Mouse (Mus musculus) left cerebral cortex, adult 18-20 months (tissue): Measurements from ENCODE around the gene Gm9747. TPM values are rescaled to one million over a fixed set of nuclear protein-coding genes. Genes with fewer than 3 reads are reported as not detected.
A peak's percentile ranks its signal among the peaks of the same experiment; 100 is the strongest.

Experiments used
- DNase-seq, 2 experiments: peaks; one replicate each; pipeline ENCODE4 v3.0.0; 2021 to 2022; ENCODE audit warnings: low spot score in 2 of 2, mixed read lengths in 1 of 2
- total RNA-seq, 2 experiments: library from RNA; stranded (reverse); gene quantifications; 2 replicates each; pipeline ENCODE4 v1.2.3; 2021

Gene Gm9747
- total RNA-seq, 2 experiments from 2014 or later, result not detected

GRCm38 (mm10) chr1:82253789-82254445 is 21.0 kb downstream of the Gm9747 start:
- DNase-seq, result no peak

GRCm38 (mm10) chr1:82257457-82257856 is 24.5 kb downstream of the Gm9747 start:
- no peak for DNase-seq

GRCm38 (mm10) chr1:82258331-82258730 is 25.4 kb downstream of the Gm9747 start:
- DNase-seq, result no peak

- DNase-seq, result no peak
These were observed 27.1 kb downstream of the Gm9747 start for GRCm38 (mm10) chr1:82260055-82260454.

- no peak for DNase-seq
These were observed 28.2 kb downstream of the Gm9747 start for GRCm38 (mm10) chr1:82261053-82261618.

GRCm38 (mm10) chr1:82261638-82262037 is 28.7 kb downstream of the Gm9747 start:
- DNase-seq, result no peak

GRCm38 (mm10) chr1:82262331-82262730 is 29.4 kb downstream of the Gm9747 start:
- no peak for DNase-seq

- no peak for DNase-seq
These were observed 34.6 kb downstream of the Gm9747 start for GRCm38 (mm10) chr1:82267547-82267946.

GRCm38 (mm10) chr1:82272231-82272630 is 39.3 kb downstream of the Gm9747 start:
- DNase-seq, result no peak

GRCm38 (mm10) chr1:82273529-82273928 is 40.6 kb downstream of the Gm9747 start:
- no peak for DNase-seq

GRCm38 (mm10) chr1:82274361-82274760 is 41.4 kb downstream of the Gm9747 start:
- DNase-seq, result no peak

- no peak for DNase-seq
These were observed 46.9 kb downstream of the Gm9747 start for GRCm38 (mm10) chr1:82279768-82280167.

- DNase-seq, result no peak
These were observed 48.9 kb downstream of the Gm9747 start for GRCm38 (mm10) chr1:82281823-82282222.

GRCm38 (mm10) chr1:82282992-82283611 is 50.2 kb downstream of the Gm9747 start:
- DNase-seq, result peak; percentile 83 to 90

GRCm38 (mm10) chr1:82283901-82284301 is 51.0 kb downstream of the Gm9747 start:
- DNase-seq, result peak in 1 of 2 experiments; percentile 2

- peak in 1 of 2 experiments; percentile 2 for DNase-seq
These were observed 51.5 kb downstream of the Gm9747 start for GRCm38 (mm10) chr1:82284403-82284802.

Other genes starting within 250 kb of the Gm9747 start
- gene Irs1, start 58.3 kb downstream of the Gm9747 start, total RNA-seq, result 10 to 100 TPM; 15.3 to 17.2 TPM
- gene Rhbdd1, start 83.3 kb downstream of the Gm9747 start, total RNA-seq, result 1 to 10 TPM; 6.2 to 6.6 TPM